Mouse (Mus musculus): Measurements from ENCODE around the gene Vmn1r221.
"Not testable (repeated sequence)": the region's sequence is repeated elsewhere in the genome, so short reads cannot be mapped to it uniquely, and the experiment has no call there.

Vmn1r221 gene

GRCm38 (mm10) chr13:23213827-23214226 is at the start of gene Vmn1r221:
Vmn1r221 (plus strand) TSS chr13:23214127.
- DNase-seq, result not testable (repeated sequence)

- DNase-seq, result not testable (repeated sequence)
Measured at GRCm38 (mm10) chr13:23166471-23166870, 47.5 kb upstream of the Vmn1r221 start.

DNA sequence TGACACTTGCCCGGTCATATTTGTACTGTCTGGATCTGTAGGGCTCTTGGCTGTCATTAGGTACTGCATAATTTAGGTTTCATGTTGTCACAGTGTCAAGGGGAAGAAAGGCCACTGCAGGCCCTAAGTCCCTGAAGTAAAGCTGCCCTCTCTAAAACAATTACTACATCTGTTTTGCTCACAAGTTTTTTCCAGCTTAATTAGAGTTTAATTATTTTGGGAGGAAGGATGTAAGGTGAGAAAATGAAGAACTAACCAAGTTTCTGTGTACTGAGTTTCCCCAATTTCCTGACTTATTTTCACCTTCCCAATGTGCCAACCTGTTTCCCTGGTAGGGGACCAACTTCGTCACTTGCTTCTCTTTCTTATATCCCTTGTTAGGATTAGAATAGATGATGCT is 26.1 kb upstream of the Vmn1r221 start, which contains the start of gene Vmn1r220:
Vmn1r220 (minus strand) TSS at position 101 of the 400 bp plus-strand sequence.
- no peak for DNase-seq

DNA sequence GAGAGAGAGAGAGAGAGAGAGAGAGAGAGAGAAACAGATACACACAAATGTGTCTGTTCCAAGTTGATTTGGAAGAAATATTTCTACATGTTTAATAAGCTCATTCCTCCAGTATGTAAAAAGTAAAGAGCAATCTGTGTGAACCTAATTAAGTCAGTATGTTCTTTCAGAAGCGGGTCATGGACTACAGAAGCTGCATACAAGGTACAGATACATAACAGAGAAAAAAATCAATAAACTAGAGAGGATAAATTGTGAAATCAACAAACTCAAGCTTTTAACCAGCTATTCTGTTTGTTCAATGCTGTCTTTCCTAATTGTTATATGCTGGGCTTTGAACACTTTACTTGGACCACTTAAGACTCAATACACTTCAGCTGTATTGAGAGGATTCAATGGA is 10.0 kb upstream of the Vmn1r221 start:
- DNase-seq, result not testable (repeated sequence)

GRCm38 (mm10) chr13:23235847-23236246 is 21.9 kb downstream of the Vmn1r221 start, which contains the start of gene Vmn1r222:
Vmn1r222 (minus strand) TSS chr13:23235947.
- DNase-seq, result not testable (repeated sequence)

DNA sequence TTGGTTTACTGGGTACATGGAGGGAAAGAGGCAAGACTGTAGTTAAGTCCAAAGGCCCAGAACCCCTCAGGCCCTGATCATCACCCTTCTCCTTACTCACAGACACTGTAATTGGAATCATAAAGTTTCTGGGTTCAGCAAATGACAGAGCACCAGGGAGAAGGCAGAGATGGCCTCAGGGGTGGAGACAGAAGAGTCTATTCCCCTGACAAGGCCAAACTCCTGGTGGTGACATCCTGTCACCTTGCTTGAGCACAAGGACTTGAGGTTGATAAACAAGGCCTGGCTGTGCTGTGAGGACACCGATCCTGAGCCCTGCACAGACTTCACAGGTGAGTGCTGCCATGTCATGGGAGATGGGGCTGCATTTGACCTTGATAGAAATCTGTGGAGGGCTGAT is 32.9 kb downstream of the Vmn1r221 start, which contains the start of gene Vmn1r223:
Vmn1r223 (plus strand) TSS at position 301 of the 400 bp plus-strand sequence.
- not testable (repeated sequence) for DNase-seq

GRCm38 (mm10) chr13:23258546-23259048 is 44.7 kb downstream of the Vmn1r221 start:
- no peak for DNase-seq

- not testable (repeated sequence) for DNase-seq
Measured at GRCm38 (mm10) chr13:23268606-23269005, 54.7 kb downstream of the Vmn1r221 start.

- DNase-seq, result not testable (repeated sequence)
Measured at GRCm38 (mm10) chr13:23269127-23269526, 55.2 kb downstream of the Vmn1r221 start.

- DNase-seq, result no peak
Measured at GRCm38 (mm10) chr13:23269681-23270080, 55.8 kb downstream of the Vmn1r221 start.

- DNase-seq, result no peak
Measured at GRCm38 (mm10) chr13:23270321-23271101, 56.6 kb downstream of the Vmn1r221 start.
